Mouse (Mus musculus) telencephalon, adult 2 months (tissue): ENCODE measurements at regions not wholly inside any gene's neighbourhood (a gene's known extent, or its start where the extent isn't known, plus 50 kb on each side); places are given as distances from the start of the nearest gene placed in this dataset.
A peak's percentile ranks its signal among the peaks of the same experiment; 100 is the strongest.
"Not testable (repeated sequence)": the region's sequence is repeated elsewhere in the genome, so short reads cannot be mapped to it uniquely, and the experiment has no call there.

ENCODE experiments used
- DNase-seq: peaks from one replicate; pipeline ENCODE4 v3.0.0-alpha.2; 2011; ENCODE audit warnings: low read depth, low spot score

DNA sequence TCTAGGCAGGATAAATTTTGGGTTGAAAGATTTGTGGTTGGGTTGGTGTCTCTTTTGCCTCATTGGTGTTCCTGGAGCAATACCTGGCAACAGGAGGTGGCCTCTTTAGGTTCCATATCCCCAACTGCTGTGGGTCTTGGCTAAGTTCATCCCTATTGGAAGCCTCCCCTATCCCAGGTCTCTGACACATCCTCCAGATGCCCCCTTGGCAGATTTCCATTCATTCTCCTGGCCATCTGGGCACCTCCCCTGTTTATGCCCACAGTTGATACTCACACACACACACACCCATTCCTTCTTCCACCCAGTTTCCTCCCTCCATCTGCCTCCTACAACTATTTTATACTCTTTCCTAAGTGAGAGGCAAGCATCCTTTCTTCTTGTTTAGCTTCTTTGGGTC, 984.9 kb upstream of the Gm12353 start:
- DNase-seq: no peak

DNA sequence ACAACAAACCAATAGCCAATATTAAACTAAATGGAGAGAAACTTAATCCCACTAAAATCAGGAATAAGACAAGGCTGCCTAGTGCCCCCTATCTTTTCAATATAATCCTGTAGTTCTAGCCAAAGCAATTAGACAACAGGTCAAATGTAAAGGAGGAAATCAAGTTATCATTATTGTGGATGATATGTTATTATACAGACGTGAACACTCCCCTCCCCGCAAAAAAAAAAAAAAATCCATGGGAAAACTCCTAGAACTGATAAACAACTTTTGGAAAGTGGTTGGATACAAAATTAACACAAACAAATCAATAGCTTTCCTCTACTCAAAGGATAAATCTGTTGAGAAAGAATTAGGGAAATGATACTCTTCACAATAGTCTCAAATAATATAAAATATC, 966.2 kb upstream of the Gm12353 start:
- DNase-seq: no peak

DNA sequence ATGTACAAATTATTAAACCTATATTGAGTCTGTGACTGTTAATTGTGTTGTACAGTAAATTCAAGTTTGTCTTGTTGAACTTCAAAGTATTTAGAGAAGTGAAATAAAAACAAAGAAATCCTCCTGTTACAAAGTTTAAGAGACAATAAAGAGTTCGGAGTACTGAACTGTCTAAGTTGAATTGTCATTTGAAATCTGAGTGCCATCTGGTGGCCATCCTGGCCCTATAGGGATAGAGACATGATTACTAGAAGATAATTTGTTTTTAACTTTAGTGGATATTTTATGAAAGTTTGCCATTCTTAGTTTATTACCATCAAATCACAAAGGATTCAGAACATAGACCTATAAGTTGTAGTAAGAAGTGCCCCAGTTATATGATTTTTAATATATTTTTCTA, 956.1 kb upstream of the Gm12353 start:
- peak; percentile 24 for DNase-seq

GRCm38 (mm10) chr4:18685891-18686544, 919.2 kb upstream of the Gm12353 start:
- no peak for DNase-seq

GRCm38 (mm10) chr4:18694076-18694475, 911.2 kb upstream of the Gm12353 start:
- DNase-seq: no peak

GRCm38 (mm10) chr4:18696246-18696645, 909.0 kb upstream of the Gm12353 start:
- DNase-seq: no peak

- DNase-seq: no peak
Observed at GRCm38 (mm10) chr4:18744241-18744640, 861.0 kb upstream of the Gm12353 start.

DNA sequence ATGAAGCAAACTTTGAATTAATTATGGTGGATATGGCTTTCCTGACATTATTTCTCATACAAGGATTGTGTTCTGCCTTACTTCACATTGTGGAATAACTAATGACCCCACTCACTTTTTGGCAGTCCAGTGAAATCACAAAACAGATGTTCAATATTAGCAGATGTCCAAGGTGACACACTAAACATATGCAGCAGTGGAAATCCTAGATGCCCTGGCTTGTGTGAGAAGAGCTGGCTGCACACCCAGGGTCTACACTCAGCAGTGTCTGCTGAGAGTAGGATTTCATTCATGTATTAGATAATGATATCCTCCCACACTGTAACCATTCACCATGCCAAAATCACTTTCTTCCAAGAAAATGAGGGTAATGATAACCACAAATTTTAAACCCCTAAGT, 816.9 kb upstream of the Gm12353 start:
- no peak for DNase-seq

DNA sequence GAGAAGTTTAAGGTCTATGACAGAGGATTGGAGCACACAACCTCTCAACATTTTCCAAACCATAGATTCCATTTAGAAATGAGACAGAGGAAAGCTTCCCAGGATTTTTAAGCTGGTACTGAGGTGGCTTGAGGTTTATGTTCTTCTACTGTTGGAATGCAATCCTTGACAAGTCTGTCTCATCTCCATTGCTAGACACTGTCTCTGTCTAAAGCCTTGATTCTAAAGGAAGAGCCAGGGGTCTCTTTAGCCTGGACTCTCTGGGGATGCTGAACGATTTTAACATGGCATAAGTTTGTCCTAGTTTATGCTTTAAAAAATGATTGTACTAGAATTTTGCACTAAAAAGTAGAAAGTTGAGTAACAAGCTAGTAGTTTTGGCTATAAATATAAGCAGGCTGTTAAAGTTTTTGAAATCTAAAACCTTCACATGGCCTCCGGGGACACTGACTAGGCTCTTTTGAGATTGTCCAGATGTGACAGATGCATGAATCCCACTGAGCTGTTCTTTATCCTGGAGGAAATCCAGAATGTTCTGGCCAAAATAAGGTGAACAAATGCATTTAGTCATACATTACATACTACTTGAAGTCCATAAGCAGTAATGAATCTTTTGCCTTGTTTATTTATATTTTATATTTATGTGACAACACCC, 809.4 kb upstream of the Gm12353 start:
- no peak for DNase-seq

DNA sequence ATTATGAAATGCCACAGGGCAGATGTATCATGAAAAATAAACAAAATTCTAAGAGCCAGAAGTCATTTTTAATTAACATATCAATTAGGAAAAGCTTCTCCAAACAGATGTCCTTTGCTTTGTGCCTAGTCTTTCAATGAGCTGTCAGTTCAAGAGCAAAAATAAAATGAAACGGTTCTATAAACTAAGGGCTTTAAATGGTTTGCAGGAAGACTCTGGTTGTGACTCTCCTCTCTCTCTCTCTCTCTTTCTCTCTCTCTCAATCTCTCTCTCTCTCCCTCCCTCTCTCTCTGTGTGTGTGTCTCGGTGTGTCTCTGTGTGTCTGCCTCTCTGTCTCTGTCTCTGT, 808.9 kb upstream of the Gm12353 start:
- DNase-seq: no peak

GRCm38 (mm10) chr4:18803109-18803508, 802.1 kb upstream of the Gm12353 start:
- not testable (repeated sequence) for DNase-seq
